Mouse (Mus musculus) embryonic fibroblast, embryonic 13.5 days (primary cell): ENCODE data around the gene Hist1h2ak.
"Not testable (repeated sequence)": the region's sequence is repeated elsewhere in the genome, so short reads cannot be mapped to it uniquely, and the experiment has no call there.

ENCODE experiments used
- CTCF ChIP-seq: IDR thresholded peaks from 2 replicates; pipeline ENCODE4 v1.5.1; 2011; ENCODE audit warnings: mild to moderate bottlenecking, control low read depth, low read length, moderate library complexity, borderline replicate concordance; ENCODE audit not compliant: insufficient read depth
- POLR2A ChIP-seq: IDR thresholded peaks from 2 replicates; pipeline ENCODE4 v1.6.1; 2011; ENCODE audit warnings: low read depth, mild to moderate bottlenecking, control low read depth, low read length, moderate library complexity

GRCm38 (mm10) chr13:21797163-21797562 is 43.5 kb upstream of the Hist1h2ak start:
- TF ChIP-seq CTCF, POLR2A: not testable (repeated sequence)
